Mouse (Mus musculus): ENCODE measurements around the gene Pdss2. TPM values are rescaled to one million over a fixed set of nuclear protein-coding genes. Genes with fewer than 3 reads are reported as not detected.

Pdss2 gene
- total RNA-seq, 2 experiments from 2014 or later: 16.8 to 25.0 TPM

DNA sequence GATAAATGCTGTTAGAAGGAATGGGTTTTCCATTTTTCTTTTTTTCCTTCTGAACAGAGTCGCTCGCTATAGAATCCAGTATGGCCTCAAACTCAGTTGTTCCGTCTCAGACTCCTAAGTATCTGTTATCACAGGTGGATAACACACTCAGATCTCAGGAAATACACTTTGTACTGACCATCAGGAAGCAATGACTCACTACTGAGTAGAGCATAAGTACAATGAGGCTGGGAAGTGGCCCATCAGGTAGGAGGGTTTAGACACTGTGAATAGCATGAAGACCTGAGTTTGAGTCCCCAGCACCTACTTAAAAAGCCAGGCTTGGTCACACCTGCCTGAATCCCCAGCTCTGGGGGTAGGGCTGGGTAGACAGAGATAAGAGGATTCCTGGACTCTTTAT, 227.4 kb downstream of the Pdss2 start:
- intact Hi-C loops (cut with DNase I): no loop called here
- DNase-seq: no peak
- Histone ChIP-seq H3K4me3 (no peak overlapping the region), H3K27ac (no peak overlapping the region)
- no peak for TF ChIP-seq CTCF (IDR thresholded peaks at IDR 0.05)

DNA sequence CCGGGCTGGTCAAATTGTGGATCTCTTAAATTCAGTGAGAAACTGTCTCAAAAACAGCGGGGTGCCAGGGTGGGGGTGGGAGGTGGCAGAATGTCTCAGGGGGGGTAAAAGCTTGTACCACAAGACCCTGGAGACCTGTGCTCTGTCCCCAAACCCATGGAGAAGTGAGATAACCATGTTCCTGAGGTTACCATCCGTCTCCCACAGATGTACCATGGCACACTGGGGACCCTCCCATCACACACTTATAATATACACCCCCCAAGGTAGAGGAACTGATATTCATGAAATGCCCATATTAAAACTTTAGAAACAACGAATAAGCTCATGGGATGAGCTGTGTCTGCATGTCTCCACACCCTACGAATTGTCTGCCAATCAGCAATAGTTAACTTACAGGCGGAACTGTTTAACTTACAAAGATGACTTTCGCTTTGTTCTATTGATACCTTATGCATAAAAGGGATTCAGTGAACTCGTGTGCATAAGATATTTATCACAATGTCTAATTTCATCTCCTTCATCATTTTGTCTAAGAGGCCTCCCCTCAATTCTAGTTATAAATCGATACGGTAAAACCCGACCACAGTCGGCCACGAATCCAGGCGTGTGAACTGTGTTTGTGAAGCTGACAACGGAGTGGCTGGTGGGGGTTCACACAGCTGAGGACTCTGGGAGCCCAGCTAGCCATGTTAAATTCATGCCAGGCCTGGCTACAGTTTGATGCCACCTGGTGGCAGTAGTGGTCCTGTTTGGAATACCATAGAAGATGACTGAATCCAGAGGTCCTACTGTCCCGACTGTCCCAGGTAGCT, 230.8 kb downstream of the Pdss2 start:
- H3K4me3 ChIP-seq: peak overlapping the region; percentile 57
- peak; percentile 73 for TF ChIP-seq CTCF (IDR thresholded peaks at IDR 0.05)
- peak; percentile 80 for DNase-seq
- peak overlapping the region; percentile 53; the same call in 1 of the 2 replicates for H3K27ac ChIP-seq
- intact Hi-C loops (cut with DNase I): loop anchor here (10.0 kb wide), 1 partner anchor 467 kb away; no protein-coding TSS in a partner anchor

- DNase-seq: no peak
- peak overlapping the region; percentile 57 for H3K4me3 ChIP-seq
- TF ChIP-seq CTCF (IDR thresholded peaks at IDR 0.05): no peak
- no peak overlapping the region for H3K27ac ChIP-seq
- intact Hi-C loops (cut with DNase I): loop anchor here (10.0 kb wide), 1 partner anchor 468 kb away; no protein-coding TSS in a partner anchor
Observed at GRCm38 (mm10) chr10:43452663-43452996, 231.3 kb downstream of the Pdss2 start.

DNA sequence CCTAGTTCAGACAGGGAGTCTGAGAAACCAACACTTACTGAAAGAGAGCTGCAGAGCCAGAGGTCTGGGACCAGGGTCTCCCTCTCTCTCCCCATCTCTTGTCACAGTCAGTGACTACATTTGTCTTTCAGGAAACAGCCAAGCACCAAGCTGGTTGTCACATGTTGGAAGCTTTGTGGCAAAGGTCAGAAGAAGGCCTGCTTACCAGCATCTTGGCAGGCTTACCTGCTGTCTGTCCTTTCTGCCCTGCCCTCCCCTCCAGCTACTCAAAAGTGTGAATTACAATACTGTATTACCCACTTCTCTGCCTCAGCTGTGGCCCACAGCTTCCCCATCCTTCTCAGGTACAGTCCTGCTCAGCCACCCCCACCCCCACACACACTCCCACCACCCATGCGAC, 232.9 kb downstream of the Pdss2 start:
- no peak for TF ChIP-seq CTCF (IDR thresholded peaks at IDR 0.05)
- peak; percentile 35 for DNase-seq
- peak overlapping the region; percentile 24; the same call in 1 of the 2 replicates for H3K27ac ChIP-seq
- no peak overlapping the region for H3K4me3 ChIP-seq
- intact Hi-C loops (cut with DNase I): loop anchor here (10.0 kb wide), 1 partner anchor 469 kb away; no protein-coding TSS in a partner anchor

- DNase-seq: peak; percentile 45
- Histone ChIP-seq H3K27ac (peak overlapping the region; percentile 24; the same call in 1 of the 2 replicates), H3K4me3 (no peak overlapping the region)
- intact Hi-C loops (cut with DNase I): loop anchor here (10.0 kb wide), 1 partner anchor 470 kb away; no protein-coding TSS in a partner anchor
- no peak for TF ChIP-seq CTCF (IDR thresholded peaks at IDR 0.05)
Observed at GRCm38 (mm10) chr10:43454671-43455070, 233.4 kb downstream of the Pdss2 start.

- no peak overlapping the region for H3K27ac ChIP-seq
- no peak overlapping the region for H3K4me3 ChIP-seq
- intact Hi-C loops (cut with DNase I): no loop called here
- no peak for TF ChIP-seq CTCF (IDR thresholded peaks at IDR 0.05)
- no peak for DNase-seq
Observed at GRCm38 (mm10) chr10:43462821-43463220, 241.5 kb downstream of the Pdss2 start.

GRCm38 (mm10) chr10:43463227-43463626, 241.9 kb downstream of the Pdss2 start:
- intact Hi-C loops (cut with DNase I): no loop called here
- TF ChIP-seq CTCF (IDR thresholded peaks at IDR 0.05): no peak
- Histone ChIP-seq H3K27ac (no peak overlapping the region), H3K4me3 (no peak overlapping the region)
- DNase-seq: no peak

- intact Hi-C loops (cut with DNase I): no loop called here
- DNase-seq: no peak
- no peak overlapping the region for H3K27ac ChIP-seq
- no peak for TF ChIP-seq CTCF (IDR thresholded peaks at IDR 0.05)
- H3K4me3 ChIP-seq: no peak overlapping the region
Observed at GRCm38 (mm10) chr10:43466223-43466622, 244.9 kb downstream of the Pdss2 start.

GRCm38 (mm10) chr10:43467659-43468058, 246.4 kb downstream of the Pdss2 start:
- no peak for DNase-seq
- TF ChIP-seq CTCF (IDR thresholded peaks at IDR 0.05): no peak
- H3K4me3 ChIP-seq: no peak overlapping the region
- intact Hi-C loops (cut with DNase I): no loop called here
- H3K27ac ChIP-seq: no peak overlapping the region

- no peak overlapping the region for H3K27ac ChIP-seq
- H3K4me3 ChIP-seq: no peak overlapping the region
- intact Hi-C loops (cut with DNase I): no loop called here
- no peak for DNase-seq
- TF ChIP-seq CTCF (IDR thresholded peaks at IDR 0.05): no peak
Observed at GRCm38 (mm10) chr10:43468293-43468692, 247.0 kb downstream of the Pdss2 start.

DNA sequence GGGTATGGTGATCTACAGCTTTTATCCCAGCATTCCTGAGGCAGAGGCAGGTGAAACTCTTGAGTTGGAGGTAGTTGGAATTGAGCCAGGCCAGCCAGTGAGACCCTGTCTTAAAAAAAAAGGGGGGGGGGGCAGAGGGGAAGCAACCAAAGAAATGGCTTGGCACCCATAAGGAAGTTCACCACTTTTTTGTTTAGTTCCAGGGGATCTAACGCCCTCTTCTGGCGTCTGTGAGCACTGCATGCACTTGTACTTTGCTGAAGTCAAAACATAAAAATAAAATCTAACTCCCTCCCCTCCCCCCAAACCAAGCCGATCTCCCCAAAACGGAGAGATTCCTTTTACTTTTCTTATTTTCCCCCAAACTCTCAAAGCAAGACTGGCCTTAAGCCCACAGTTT, 254.1 kb downstream of the Pdss2 start:
- intact Hi-C loops (cut with DNase I): loop anchor here (10.0 kb wide), 1 partner anchor 521 kb away; no protein-coding TSS in a partner anchor

GRCm38 (mm10) chr10:43477459-43477858, 256.2 kb downstream of the Pdss2 start:
- intact Hi-C loops (cut with DNase I): loop anchor here (10.0 kb wide), 1 partner anchor 523 kb away; no protein-coding TSS in a partner anchor

More for the DNA sequence above, 254.1 kb downstream of the Pdss2 start:
- no peak overlapping the region for H3K27ac ChIP-seq
- no peak overlapping the region for H3K4me3 ChIP-seq
- peak; percentile 37 for DNase-seq
- TF ChIP-seq CTCF (IDR thresholded peaks at IDR 0.05): peak; percentile 60

More at GRCm38 (mm10) chr10:43477459-43477858, 256.2 kb downstream of the Pdss2 start:
- TF ChIP-seq CTCF (IDR thresholded peaks at IDR 0.05): no peak
- H3K27ac ChIP-seq: peak overlapping the region; percentile 88
- peak overlapping the region; percentile 96 for H3K4me3 ChIP-seq
- no peak for DNase-seq

Data from gastrocnemius, adult 2 months (tissue).